Mouse (Mus musculus): ENCODE data around the gene Myh8.

The Myh8 gene

DNA sequence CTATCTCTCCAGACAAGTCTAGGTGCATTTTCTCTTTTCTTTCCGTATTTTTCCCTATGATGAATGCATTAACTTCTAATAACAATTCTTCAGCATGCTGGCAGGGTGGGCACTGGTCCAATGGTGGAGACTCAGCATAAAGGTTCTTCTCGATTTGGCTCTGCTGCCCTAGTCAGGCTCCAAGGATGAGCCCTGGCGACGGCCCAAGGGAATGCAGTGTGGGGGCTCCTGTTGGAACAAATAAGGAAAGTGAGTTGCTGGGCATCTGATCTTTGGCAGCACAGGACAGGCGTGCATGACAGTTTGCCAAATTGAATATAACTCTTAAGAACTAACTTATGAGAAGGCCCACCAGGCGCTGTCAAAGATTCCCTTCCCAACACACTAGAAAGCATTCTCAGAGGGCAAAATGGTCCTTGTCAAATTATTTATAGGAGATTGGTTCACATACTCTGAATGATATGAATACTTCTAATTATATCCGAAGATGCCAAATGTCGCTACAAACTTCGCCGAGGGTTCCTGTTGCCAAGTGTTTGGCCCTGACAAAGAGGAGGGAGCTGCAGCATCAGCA is at the start of gene Myh8:
Gene Myh8 (plus strand): TSS at position 524 of the 574 bp plus-strand sequence.
- DNase-seq (ENCODE audit: inconsistent ontology term), result peak; percentile 74

DNA sequence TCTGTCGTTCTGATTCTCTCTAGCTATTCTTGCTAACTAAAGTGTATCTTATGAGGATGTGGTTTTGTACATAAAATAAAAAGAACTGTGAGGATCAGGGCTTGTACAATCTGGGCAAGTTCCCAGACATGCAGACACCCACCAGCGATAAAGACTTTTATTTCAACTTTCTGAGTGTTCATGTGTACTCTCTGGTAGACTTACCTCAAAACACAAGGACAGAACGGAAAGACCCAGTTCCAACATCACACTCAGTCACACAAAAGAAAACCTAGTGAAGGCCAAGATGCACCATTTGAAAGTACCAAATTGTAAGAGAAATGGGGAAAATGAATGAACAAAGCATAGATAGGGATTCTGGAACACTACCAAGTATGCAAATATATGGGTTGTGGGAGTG is 48.2 kb upstream of the Myh8 start:
- DNase-seq (ENCODE audit: inconsistent ontology term), result no peak

DNA sequence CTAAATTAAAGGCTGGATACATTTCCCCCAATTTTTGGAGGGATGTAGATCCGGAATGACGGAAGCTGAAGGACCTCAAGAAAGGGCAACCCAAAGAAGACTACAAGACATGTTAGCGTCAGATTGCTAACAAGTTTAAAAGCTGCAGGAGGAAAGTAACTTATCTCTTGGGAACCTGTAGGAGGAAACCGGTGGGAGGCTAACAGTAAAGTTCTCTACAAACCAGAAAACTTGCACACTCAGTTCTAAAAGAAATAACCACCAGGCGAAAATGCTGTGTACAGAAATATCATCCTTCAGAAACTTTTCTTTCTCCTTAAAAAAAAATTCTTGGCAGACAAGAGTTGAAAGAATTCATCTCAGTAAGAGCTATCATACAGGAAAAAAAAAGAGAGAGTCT is 47.8 kb upstream of the Myh8 start:
- DNase-seq (ENCODE audit: inconsistent ontology term), result no peak

DNA sequence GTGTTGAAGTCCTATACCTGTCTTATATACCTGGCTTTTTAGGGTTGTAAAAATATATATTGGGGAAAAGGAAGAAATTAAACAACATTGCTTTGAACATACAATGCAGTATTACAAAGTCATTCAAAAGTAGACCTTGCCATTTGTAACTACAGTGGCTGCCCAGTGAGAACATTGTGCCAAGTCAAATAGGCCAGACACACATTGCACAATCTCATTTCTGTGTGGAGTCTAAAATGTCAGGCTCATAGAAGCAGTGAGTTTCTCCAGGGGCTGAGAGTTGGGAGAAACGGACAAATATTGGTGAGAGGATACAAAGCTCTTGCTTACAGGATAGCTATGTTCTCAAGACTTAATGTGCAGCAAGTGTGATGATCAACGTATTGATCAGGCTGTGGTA is 47.0 kb upstream of the Myh8 start:
- no peak for DNase-seq (ENCODE audit: inconsistent ontology term)

DNA sequence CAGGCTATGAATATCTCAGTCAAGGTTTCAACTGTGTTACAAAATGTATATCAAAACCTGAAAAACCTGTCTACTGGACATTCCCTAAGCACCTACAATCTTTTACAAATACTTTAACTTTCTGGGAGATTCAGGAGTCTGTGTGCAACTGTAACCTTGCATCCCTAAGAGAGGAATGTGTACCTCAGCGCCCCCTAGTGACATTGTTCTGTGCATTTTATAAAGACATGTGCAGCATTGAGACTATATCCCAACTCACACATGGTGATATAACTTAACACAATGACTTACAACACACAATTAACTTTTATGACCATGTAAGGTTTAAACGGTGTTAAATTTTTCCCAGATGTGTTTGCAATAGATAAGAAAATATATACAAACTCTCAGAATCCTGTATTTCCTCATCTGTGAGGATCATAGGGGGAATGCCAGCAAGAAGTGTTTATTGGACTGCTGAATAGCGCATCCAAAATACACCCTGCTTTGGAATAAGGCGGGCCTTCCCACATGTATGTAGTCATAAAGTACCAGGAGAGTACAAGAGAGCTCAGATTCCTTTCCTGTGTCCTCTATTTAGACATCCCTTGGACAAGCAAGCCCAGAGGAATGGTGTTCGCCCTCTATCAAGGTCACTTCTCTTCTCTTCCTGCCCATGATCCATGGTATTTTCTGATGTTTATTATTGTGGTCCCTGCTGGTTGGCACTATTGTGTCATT is 41.1 kb upstream of the Myh8 start:
- peak; percentile 34 for DNase-seq (ENCODE audit: inconsistent ontology term)

DNA sequence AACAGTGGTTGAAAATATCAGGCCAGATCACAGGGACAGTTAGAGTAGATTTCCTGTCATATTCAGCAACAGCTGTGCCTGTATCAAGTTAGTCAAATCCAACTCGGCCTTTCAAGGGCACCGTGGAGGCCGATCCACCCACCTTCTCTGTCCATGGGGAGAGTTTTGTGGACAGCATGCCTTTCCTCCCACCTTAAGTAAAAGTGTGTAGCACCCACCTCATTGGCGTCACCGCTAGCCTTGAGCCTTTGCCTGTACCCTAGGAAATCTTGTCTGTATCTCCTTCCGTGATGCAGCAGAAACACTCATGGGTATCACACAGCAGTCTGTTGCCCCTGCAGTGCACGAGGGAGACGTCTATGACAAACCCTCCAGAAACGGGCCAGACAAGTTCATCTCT is 40.1 kb upstream of the Myh8 start:
- no peak for DNase-seq (ENCODE audit: inconsistent ontology term)

DNA sequence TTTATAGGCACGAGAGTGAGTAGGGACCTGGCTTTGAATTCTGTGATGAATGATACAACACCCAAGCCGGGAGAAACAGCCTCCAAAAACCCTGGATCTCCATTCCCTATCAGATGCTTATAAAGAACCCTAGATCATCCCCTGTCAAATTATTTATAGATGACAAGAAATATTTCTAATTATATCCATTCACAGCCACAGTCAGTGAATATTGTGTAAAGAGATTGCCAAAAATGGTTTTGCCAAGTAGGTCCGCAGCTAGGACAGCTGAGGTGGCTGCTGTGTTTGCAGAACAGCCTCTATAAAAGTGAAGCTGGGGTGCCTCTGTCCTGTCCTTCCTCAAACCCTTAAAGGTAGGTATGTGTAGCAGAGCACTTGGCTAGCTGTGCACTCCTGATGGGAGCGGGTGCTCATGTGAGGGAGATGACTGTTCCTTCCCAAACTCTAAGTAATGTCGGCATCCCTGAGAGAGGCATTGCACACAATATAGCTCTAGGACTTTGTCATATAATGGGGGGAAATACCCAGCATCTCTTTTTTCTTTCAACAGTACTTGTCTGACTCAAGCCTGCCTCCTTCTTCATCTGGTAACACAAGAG is 39.3 kb upstream of the Myh8 start, which contains the start of gene Myh4:
Gene Myh4 (plus strand): TSS at position 549 of the 599 bp plus-strand sequence.
- no peak for DNase-seq (ENCODE audit: inconsistent ontology term)

DNA sequence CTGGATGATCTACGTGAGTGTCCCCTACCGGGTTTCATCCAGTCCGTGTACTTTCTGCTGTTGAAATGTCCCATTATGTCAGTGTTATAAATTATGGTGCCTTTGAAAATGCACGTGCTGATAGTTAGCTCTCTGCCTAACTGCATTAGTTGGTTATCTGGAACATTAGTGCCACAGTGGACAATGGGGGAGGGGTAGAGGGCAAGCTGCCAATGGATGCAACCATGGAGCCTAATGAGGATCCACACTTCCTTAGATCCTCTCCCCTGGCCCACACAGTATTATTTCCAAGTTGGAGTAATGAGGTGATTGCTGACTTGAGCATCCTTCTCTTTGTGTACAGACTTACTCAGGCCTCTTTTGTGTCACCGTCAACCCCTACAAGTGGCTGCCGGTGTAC is 35.9 kb upstream of the Myh8 start:
- DNase-seq (ENCODE audit: inconsistent ontology term), result no peak

DNA sequence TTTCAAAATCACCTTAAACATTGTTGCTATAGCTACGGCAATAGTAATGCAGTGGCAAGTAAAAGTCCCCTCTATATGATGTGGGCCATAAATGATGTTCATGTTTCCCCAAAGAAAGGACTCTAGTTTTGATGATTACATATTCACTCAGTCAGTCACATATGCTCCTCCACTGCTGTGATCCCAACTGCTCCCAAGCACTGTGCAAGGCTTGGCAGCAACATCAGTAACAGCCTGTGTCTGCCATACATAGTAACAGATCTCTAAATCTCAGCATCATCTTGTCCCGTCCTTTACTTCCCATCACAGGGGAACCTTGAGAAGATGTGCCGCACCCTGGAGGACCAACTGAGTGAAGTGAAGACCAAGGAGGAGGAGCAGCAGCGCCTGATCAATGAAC is 23.2 kb upstream of the Myh8 start:
- no peak for DNase-seq (ENCODE audit: inconsistent ontology term)

DNA sequence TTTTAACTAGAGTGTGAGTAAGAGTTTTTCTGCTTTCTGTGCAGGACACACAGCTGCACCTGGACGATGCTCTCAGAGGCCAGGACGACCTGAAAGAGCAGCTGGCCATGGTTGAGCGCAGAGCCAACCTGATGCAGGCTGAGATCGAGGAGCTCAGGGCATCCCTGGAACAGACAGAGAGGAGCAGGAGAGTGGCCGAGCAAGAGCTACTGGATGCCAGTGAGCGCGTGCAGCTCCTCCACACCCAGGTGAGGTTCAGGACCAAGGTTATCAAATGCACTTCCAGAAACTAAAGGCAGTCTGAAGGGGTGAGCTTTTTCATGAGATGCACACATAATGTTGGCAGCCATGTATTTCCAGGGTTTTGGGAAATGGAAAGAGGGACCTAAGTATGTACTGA is 19.9 kb upstream of the Myh8 start:
- no peak for DNase-seq (ENCODE audit: inconsistent ontology term)

DNA sequence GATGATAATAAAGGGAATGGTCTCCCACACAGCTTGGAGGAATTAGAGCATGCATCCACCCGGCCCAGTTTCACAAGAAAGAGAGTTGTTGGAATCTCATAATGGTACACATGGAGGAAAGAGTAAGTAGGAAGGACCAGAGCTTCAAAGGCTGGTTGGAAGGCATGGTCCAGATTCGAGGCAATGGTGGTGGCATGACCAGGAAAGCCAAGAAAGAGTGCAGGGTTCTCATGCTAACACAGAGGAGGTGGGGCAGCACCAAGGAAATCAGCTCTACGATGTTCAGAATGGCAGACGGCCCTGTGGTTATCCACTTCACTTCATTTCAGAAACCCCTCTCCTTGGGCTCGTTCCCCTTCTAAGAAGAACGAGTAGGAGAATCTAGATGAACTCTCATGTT is 16.0 kb upstream of the Myh8 start:
- no peak for DNase-seq (ENCODE audit: inconsistent ontology term)

DNA sequence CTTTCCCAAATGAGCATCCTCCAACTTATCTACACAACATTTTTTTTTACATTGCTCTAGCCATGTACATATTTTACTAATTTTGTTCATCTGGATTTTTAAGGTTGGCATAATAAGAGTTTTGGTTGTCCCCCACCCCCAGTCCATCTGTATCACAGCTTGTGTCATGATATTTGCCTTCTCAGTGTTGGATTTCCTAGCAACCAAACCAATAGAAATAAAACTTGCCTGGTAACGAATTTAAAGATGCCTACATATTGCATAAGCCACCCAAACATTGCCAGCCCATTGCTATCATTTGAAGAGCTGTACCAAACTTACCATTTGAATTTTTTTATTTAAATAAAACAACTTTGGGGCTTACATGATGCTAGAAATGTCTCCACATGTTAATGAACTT is 16.5 kb downstream of the Myh8 start:
- no peak for DNase-seq (ENCODE audit: inconsistent ontology term)

DNA sequence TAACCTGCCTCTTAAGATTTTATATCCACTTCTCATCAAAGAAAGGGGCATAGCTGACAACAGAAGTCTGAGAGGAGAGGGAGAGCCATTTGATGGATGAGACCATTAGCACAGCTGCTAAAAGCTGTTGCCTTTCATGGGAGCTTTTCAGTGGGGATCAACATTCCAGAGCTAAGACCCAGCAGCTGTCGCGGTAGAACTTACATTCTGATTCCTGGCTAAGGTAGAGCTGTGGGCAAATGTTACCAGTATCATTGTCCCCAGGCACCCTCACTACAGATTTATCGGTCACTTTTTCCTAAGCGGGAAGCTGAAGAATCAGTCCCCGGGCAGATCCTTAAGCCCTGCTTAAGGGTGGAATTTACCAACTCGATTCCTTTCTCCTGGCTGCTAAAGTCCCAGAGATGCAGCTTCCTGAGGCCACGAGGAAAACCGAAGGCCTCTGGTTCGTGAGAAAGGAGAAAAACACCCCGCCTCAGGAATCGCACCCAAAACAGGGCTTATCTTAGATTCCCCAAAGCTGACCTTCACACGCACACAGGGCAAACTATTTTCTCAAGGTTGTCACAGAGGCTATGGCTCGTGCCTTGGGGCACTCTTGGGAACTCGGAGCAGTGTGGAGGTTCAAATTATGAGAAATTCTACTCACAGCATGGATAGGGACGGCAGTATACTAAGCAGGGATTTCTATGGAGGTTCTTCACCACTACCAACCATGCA is 37.0 kb downstream of the Myh8 start:
- no peak for DNase-seq (ENCODE audit: inconsistent ontology term)

DNA sequence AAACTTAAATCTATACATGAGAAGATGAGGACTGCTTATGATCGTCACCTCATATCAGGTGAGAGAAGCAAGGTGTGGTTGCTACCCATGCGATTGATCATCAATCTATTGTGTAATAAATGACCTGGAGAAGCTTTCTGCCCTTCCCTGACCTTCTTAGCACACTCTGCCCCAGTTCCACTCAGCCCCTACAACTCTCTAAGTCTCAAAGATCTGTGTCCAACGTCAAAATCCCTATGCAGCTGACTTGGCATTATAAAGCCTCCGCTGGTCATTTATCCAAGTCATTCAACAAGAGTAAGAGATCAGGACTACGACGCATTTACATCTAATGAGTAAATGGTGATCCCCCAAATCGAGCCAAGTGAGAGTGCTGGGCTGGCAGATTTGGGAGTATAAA is 44.4 kb downstream of the Myh8 start, which contains the start of gene Myh13:
Gene Myh13 (plus strand): TSS at position 301 of the 400 bp plus-strand sequence.
- DNase-seq (ENCODE audit: inconsistent ontology term), result no peak

DNA sequence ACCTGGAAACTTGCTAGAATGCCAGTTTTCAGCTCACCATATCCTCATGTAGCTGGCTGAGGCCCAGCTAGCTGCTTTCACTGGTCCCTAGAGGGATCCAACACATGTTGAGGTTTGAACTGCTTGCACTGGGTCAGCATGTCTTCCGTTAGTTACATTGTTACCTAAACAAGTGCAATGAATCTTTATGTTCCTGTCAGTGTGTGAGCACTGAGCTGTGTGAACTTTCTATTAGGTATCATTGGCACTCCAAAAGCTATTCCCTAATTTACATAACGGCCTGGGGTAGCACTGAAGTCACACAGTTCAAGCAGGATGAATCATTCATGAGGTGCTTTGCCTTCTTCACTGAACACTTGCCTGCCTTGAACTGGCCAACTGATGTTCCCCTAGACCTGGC is 49.6 kb downstream of the Myh8 start:
- no peak for DNase-seq (ENCODE audit: inconsistent ontology term)

DNA sequence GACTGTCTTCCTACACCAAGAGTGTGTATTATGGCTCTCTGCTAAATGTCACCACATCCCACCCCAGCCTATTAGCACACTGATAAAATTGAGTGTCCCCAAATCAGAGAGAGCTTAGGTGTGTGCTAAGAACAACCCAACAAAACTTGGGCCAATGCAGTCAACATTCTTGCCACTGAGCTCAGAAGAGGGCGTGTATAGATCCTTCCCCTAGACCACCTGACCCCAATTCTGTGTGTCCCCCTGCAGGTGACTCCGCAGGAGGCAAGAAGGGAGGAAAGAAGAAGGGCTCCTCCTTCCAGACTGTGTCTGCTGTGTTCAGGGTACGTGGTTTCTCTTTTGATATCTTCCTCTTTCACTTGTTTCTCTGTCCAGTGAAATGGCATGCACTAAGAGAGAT is 67.6 kb downstream of the Myh8 start:
- DNase-seq (ENCODE audit: inconsistent ontology term), result no peak

DNA sequence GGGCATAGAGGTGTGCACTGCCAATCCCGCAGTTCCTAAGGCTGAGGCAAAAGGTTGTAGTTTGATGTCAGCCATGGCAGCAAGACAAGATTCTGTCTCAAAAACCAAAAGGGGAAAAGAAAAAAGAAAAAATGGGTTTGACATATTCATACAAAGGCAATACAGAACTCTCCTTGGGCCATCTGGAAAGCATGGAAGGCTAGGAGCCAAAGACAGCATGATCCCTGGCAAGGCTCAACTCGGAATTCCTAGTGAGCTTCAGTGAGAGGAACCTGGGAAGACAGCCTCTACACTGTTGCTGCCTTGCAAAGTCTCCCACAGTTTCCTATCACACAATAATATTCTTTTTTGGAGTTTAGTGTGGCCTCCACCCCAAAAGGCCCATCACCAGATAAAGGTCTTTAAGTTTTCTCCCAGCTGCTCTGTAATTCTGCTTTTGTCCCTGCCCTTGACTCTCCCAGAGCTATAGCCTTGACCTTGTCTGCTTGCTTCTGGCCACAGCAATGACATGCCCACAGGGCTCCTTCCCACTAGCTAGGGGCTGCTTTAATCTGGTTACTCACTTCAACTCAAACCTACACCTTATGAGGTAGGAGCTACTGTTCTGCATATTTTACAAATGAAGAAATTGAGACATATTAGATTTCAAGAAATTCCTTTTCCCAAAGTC is 68.4 kb downstream of the Myh8 start:
- peak; percentile 64 for DNase-seq (ENCODE audit: inconsistent ontology term)

DNA sequence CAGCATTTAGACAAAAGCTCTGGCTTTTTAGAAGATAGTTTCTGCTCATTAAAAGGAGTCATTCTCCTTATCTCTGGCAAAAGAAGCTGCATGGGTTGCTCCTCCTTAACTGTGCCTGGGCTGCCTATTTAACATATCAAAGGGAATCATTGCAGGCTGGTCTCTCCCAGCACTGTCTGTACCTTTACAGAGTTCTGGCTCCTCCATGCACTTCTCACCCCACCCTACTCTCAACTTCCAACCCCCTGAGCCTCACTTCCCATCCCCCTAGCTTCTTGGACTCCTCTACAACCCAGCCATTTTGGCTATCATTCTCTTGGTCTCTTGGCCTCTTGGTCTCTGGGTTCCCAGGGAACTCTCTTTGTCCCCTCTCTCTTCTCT is 68.9 kb downstream of the Myh8 start:
- no peak for DNase-seq (ENCODE audit: inconsistent ontology term)

DNA sequence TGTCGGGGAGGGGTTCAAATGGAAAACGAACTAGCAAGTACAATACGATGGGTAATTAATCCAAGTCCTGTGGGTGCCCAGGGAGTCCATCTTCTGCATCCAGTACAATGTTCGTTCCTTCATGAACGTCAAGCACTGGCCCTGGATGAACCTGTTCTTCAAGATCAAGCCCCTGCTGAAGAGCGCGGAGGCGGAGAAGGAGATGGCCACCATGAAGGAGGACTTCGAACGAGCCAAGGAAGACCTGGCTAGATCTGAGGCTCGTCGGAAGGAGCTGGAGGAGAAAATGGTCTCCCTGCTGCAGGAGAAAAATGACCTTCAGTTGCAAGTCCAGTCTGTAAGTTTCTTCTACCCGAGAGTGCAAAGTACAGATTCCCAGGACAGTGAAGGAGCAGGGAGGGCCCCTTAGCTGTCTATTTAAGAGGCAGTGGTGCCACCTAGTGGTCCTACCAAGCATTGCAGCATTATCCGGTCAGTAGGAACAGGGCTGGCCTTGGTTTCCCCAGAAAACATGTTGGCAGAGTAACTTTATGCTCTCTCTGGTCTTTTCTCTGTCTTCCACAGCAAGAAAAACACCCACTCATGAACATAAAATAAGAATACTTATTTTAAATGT is 73.3 kb downstream of the Myh8 start:
- DNase-seq (ENCODE audit: inconsistent ontology term), result peak; percentile 56

DNA sequence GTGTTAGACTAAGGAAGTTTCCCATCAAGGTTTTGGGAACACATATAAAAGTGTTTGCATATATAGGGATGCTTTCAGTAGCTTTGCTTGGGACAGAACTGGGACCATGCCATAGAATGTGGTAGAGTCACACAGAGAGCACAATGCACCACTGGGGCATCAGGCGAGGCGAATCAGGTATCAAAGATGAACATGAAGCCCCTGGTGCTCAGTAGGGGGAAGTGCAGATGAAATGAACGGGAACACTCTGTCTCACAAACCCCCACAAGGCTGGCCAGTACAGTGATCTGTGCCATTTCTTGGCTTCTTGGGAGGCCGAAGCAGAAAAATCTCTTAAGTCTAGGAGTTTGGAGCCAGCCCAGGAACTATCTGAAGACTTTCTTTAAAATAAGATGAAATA is 76.1 kb downstream of the Myh8 start:
- no peak for DNase-seq (ENCODE audit: inconsistent ontology term)

DNA sequence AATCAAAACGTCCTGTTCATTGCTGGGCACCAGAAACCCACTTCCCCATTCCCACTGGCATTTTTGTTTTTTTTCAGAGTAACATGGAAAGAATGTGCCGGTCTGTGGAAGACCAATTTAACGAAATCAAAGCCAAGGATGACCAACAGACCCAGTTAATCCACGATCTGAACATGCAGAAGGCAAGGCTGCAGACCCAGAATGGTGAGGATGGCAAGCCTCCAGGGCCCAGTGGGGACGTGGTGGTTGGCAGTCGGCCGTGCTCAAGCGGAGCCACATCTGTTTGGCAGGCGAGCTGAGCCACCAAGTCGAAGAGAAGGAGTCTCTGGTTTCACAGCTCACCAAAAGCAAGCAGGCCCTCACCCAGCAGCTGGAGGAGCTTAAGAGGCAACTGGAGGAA is 81.1 kb downstream of the Myh8 start:
- DNase-seq (ENCODE audit: inconsistent ontology term), result peak; percentile 64
